Mouse (Mus musculus) E14TG2a.4 (cell line): Measurements from ENCODE around the gene Shld1.

Experiments
- CTCF ChIP-seq: conservative IDR thresholded peaks from 2 replicates; pipeline ENCODE4 v1.5.1; 2014; ENCODE audit warnings: low read length
- POU5F1 ChIP-seq: IDR thresholded peaks from 2 replicates; pipeline ENCODE4 v1.6.1; 2014; ENCODE audit warnings: low read length, borderline replicate concordance

DNA sequence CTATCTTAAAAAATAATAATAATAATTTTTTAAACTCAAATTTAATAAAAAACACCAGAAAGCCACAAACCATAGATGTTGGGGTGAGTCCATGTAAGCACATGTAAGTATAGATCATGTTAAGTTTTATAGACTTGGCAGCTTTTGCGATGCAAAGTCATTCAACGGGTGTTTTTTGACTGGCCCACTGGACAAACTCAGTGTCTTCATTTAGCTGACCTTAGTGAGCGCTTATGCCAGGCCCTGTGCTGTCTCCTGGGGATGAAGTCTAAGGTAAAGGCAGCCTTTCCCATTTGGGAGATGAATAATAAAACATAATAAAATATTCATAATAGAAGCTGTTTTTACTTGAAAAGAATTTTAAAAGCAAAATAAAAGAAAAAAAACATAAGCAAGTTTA is 28.2 kb downstream of the Shld1 start:
- no peak for TF ChIP-seq CTCF
- TF ChIP-seq POU5F1, result no peak
